Mouse (Mus musculus): ENCODE measurements around the gene Olfr1378. TPM values are rescaled to one million over a fixed set of nuclear protein-coding genes. Genes with fewer than 3 reads are reported as not detected.
A peak's percentile ranks its signal among the peaks of the same experiment; 100 is the strongest.

Olfr1378 gene
- polyA plus RNA-seq, 1 experiment from 2014 or later = not detected

- Histone ChIP-seq H3K4me3 (no peak within 1 kb of the TSS), H3K27ac (no peak within 1 kb of the TSS), H3K36me3 (no peaks in the 10 kb centered on the region), H3K4me1 (no peaks in the 10 kb centered on the region), H3K9me3 (replicated peaks) (no peaks in the 10 kb centered on the region), H3K27me3 (ENCODE audit: low read depth, poor library complexity, severe bottlenecking) (no peaks in the 10 kb centered on the region)
- DNase-seq (ENCODE audit: low spot score) = peak; percentile 6
- WGBS = 84% methylated on average over 5 of the region's 5 CpGs
Measured at GRCm38 (mm10) chr11:50981667-50982066, 15.3 kb downstream of the Olfr1378 start, which contains the start of gene Olfr1377. TSS of gene Olfr1377 (plus strand) at chr11:50981967.

GRCm38 (mm10) chr11:51003296-51003695 is 37.0 kb downstream of the Olfr1378 start, which contains the start of gene Olfr51:
TSS of gene Olfr51 (plus strand) at chr11:51003596.
- Histone ChIP-seq H3K27ac (no peak within 1 kb of the TSS), H3K36me3 (no peaks in the 10 kb centered on the region), H3K4me1 (no peaks in the 10 kb centered on the region), H3K4me3 (no peak within 1 kb of the TSS), H3K27me3 (ENCODE audit: low read depth, poor library complexity, severe bottlenecking) (no peaks in the 10 kb centered on the region), H3K9me3 (replicated peaks) (no peaks in the 10 kb centered on the region)
- no peak for DNase-seq (ENCODE audit: low spot score)
- 88% methylated on average over 5 of the region's 5 CpGs for WGBS

GRCm38 (mm10) chr11:51011821-51012220 is 45.5 kb downstream of the Olfr1378 start:
- Histone ChIP-seq H3K4me3 (no peak overlapping the region), H3K4me1 (no peaks in the 10 kb centered on the region), H3K9me3 (replicated peaks) (no peaks in the 10 kb centered on the region), H3K27me3 (ENCODE audit: low read depth, poor library complexity, severe bottlenecking) (no peaks in the 10 kb centered on the region), H3K27ac (no peak overlapping the region), H3K36me3 (no peaks in the 10 kb centered on the region)
- WGBS = 88% methylated on average over 5 of the region's 5 CpGs
- DNase-seq (ENCODE audit: low spot score) = no peak

GRCm38 (mm10) chr11:51013936-51014335 is 47.6 kb downstream of the Olfr1378 start, which contains the start of gene Olfr54:
TSS of gene Olfr54 (plus strand) at chr11:51014236.
- Histone ChIP-seq H3K4me1 (no peaks in the 10 kb centered on the region), H3K4me3 (no peak within 1 kb of the TSS), H3K36me3 (no peaks in the 10 kb centered on the region), H3K27me3 (ENCODE audit: low read depth, poor library complexity, severe bottlenecking) (no peaks in the 10 kb centered on the region), H3K9me3 (replicated peaks) (no peaks in the 10 kb centered on the region), H3K27ac (no peak within 1 kb of the TSS)
- no peak for DNase-seq (ENCODE audit: low spot score)
- WGBS = 73% methylated on average over 1 of the region's 1 CpGs

- no peaks in the 10 kb centered on the region for H3K4me1 ChIP-seq
- H3K27ac ChIP-seq = no peak overlapping the region
- H3K27me3 ChIP-seq (ENCODE audit: low read depth, poor library complexity, severe bottlenecking) = no peaks in the 10 kb centered on the region
- 60% methylated on average over 2 of the region's 2 CpGs for WGBS
- no peaks in the 10 kb centered on the region for H3K36me3 ChIP-seq
- no peak overlapping the region for H3K4me3 ChIP-seq
- no peak for DNase-seq (ENCODE audit: low spot score)
- no peaks in the 10 kb centered on the region for H3K9me3 ChIP-seq (replicated peaks)
Measured at GRCm38 (mm10) chr11:51016341-51016740, 50.0 kb downstream of the Olfr1378 start.

Other genes starting within 250 kb of the Olfr1378 start
- gene Zfp354c, start 138.8 kb upstream of the Olfr1378 start, polyA plus RNA-seq (2016; fragmentation: Nextera tagmentation; extraction: Ambion mirVana) = 30.5 and 39.5 TPM in 2 replicates
- gene Zfp879, start 125.0 kb upstream of the Olfr1378 start, polyA plus RNA-seq (2016; fragmentation: Nextera tagmentation; extraction: Ambion mirVana) = 0.63 TPM in 2 replicates
- gene Grm6, start 115.8 kb upstream of the Olfr1378 start, polyA plus RNA-seq (2016; fragmentation: Nextera tagmentation; extraction: Ambion mirVana) = not detected in 2 replicates
- 13.2 and 14.0 TPM in 2 replicates for gene Zfp454, start 78.9 kb upstream of the Olfr1378 start, polyA plus RNA-seq (2016; fragmentation: Nextera tagmentation; extraction: Ambion mirVana)
- gene Zfp2, start 50.4 kb upstream of the Olfr1378 start, polyA plus RNA-seq (2016; fragmentation: Nextera tagmentation; extraction: Ambion mirVana) = 19.7 and 21.0 TPM in 2 replicates
- gene Zfp354b, start 34.9 kb upstream of the Olfr1378 start, polyA plus RNA-seq (2016; fragmentation: Nextera tagmentation; extraction: Ambion mirVana) = 0.75 and 0.96 TPM in 2 replicates
- not detected in 2 replicates for gene 4933414I15Rik, start 22.8 kb upstream of the Olfr1378 start, polyA plus RNA-seq (2016; fragmentation: Nextera tagmentation; extraction: Ambion mirVana)
- not detected in 2 replicates for gene Prop1, start 12.8 kb upstream of the Olfr1378 start, polyA plus RNA-seq (2016; fragmentation: Nextera tagmentation; extraction: Ambion mirVana)
- gene Olfr1377, start 15.4 kb downstream of the Olfr1378 start, polyA plus RNA-seq (2016; fragmentation: Nextera tagmentation; extraction: Ambion mirVana) = not detected in 2 replicates
- gene Olfr51, start 37.1 kb downstream of the Olfr1378 start, polyA plus RNA-seq (2016; fragmentation: Nextera tagmentation; extraction: Ambion mirVana) = not detected in 2 replicates
- gene Olfr54, start 47.7 kb downstream of the Olfr1378 start, polyA plus RNA-seq (2016; fragmentation: Nextera tagmentation; extraction: Ambion mirVana) = not detected in 2 replicates
- gene Olfr1375, start 81.6 kb downstream of the Olfr1378 start, polyA plus RNA-seq (2016; fragmentation: Nextera tagmentation; extraction: Ambion mirVana) = not detected in 2 replicates
- gene Zfp354a, start 92.7 kb downstream of the Olfr1378 start, polyA plus RNA-seq (2016; fragmentation: Nextera tagmentation; extraction: Ambion mirVana) = 7.7 and 7.9 TPM in 2 replicates